10 mouse cellular contexts compared by ENCODE assay signal in genomic region chr6:42247173-42247572, GRCm38 (mm10). TPM values are rescaled to one million over a fixed set of nuclear protein-coding genes. Genes with fewer than 3 reads are reported as not detected.
DNase-seq lines count a peak whose midpoint lies in the region; ATAC-seq and TF ChIP-seq lines count a peak whose summit lies in the region.
"Had no signal": no experiment of that assay in that cellular context is flagged by ENCODE, and none has a peak within 500 bp of the region (broad histone marks: within the 10 kb centered on the region; RNA-seq: fewer than 3 reads in every experiment).

No protein-coding gene starts in this region.

- H3K4me2 ChIP-seq in forebrain, postnatal 0 days (ENCODE audit: low read depth), result peak overlapping the region; percentile 16
- peak overlapping the region; percentile 33 for H3K4me2 ChIP-seq in neural tube, embryonic 13.5 days

- H3K4me3 ChIP-seq in forebrain, postnatal 0 days (ENCODE audit: low read depth, low read length), result 0 out of 2 replicates have a peak overlapping the region, but pooled peaks have one; percentile 11
- H3K4me3 ChIP-seq in neural tube, embryonic 13.5 days, result peak overlapping the region; percentile 19
- H3K4me3 ChIP-seq: myocyte had no signal

- peak; percentile 12 to 21 for DNase-seq in heart, adult 18-20 months
- no peak for DNase-seq in heart, adult 9 months (ENCODE audit: low spot score in 2 of 2)
- no peak for DNase-seq in forebrain, postnatal 0 days
- peak; percentile 65 to 75 for DNase-seq in kidney, postnatal 25 days
- DNase-seq in layer of hippocampus, adult 18-20 months (ENCODE audit: low spot score in 2 of 2), result no peak
- DNase-seq in cerebellum, postnatal 25 days, result no peak
- DNase-seq in ovary, postnatal 36 days (ENCODE audit: low spot score), result no peak

- no peaks in the 10 kb centered on the region for H3K4me1 ChIP-seq in forebrain, postnatal 0 days (ENCODE audit: insufficient read depth)
- peaks cover 8% of the 10 kb centered on the region for H3K4me1 ChIP-seq in neural tube, embryonic 13.5 days (replicated peaks)

- H3K27ac ChIP-seq in forebrain, postnatal 0 days (ENCODE audit: low read depth, low read length), result no peak overlapping the region
- no peak overlapping the region for H3K27ac ChIP-seq in neural tube, embryonic 13.5 days (replicated peaks)

- ATAC-seq in forebrain, postnatal 0 days, result no peak; the same call in 1 of the 2 replicates
- peak; percentile 32; the same call in 1 of the 2 replicates for ATAC-seq in neural tube, embryonic 13.5 days (ENCODE audit: low read depth)
- ATAC-seq: Patski had no signal

- H3K9me3 ChIP-seq in forebrain, postnatal 0 days (ENCODE audit: low read length), result no peaks in the 10 kb centered on the region
- no peaks in the 10 kb centered on the region for H3K9me3 ChIP-seq in neural tube, embryonic 13.5 days

- H3K36me3 ChIP-seq in forebrain, postnatal 0 days (ENCODE audit: insufficient read depth), result no peaks in the 10 kb centered on the region
- H3K36me3 ChIP-seq in neural tube, embryonic 13.5 days, result no peaks in the 10 kb centered on the region

- no peak for TF ChIP-seq CTCF in forebrain, postnatal 0 days (IDR thresholded peaks at IDR 0.05; ENCODE audit: low read depth)

- WGBS in forebrain, postnatal 0 days, result 15% methylated on average over 8 of the region's 8 CpGs
- 8% methylated on average over 8 of the region's 8 CpGs for WGBS in neural tube, embryonic 13.5 days

- no peaks in the 10 kb centered on the region for H3K27me3 ChIP-seq in forebrain, postnatal 0 days (ENCODE audit: insufficient read depth, low read length)
- peaks cover 13% of the 10 kb centered on the region; the same call in 1 of the 2 replicates for H3K27me3 ChIP-seq in neural tube, embryonic 13.5 days

- no peak overlapping the region for H3K9ac ChIP-seq in forebrain, postnatal 0 days
- peak overlapping the region; percentile 18; the same call in 1 of the 2 replicates for H3K9ac ChIP-seq in neural tube, embryonic 13.5 days

RNA-seq across cellular contexts. Expression of gene Gstk1, which starts 1.4 kb away (rescaled TPM):
- 100 to 1,000 TPM; 151 to 158 TPM for total RNA-seq in heart, adult 18-20 months (2021)
- 6.8 and 7.3 TPM in 2 replicates for total RNA-seq in forebrain, postnatal 0 days (2014; rRNA removed)
- polyA plus RNA-seq in forebrain, postnatal 0 days (2015; fragmentation: Nextera tagmentation; extraction: Ambion mirVana), result 9.4 and 9.8 TPM in 2 replicates
- 17.7 and 17.8 TPM in 2 replicates for polyA plus RNA-seq in neural tube, embryonic 13.5 days (2015; fragmentation: Nextera tagmentation; extraction: Ambion mirVana)
- total RNA-seq in layer of hippocampus, adult 18-20 months (2021), result 10 to 100 TPM; 10.3 to 13.3 TPM

RNA-seq across cellular contexts. Expression of gene Tmem139, which starts 14.6 kb away (rescaled TPM):
- under 1 TPM in 1 of 2 experiments, not detected in 1; 0.33 TPM for total RNA-seq in heart, adult 18-20 months (2021)
- total RNA-seq in forebrain, postnatal 0 days (2014; rRNA removed), result not detected in 2 replicates
- 0.24 TPM in 1 of 2 replicates, not detected in the other for polyA plus RNA-seq in forebrain, postnatal 0 days (2015; fragmentation: Nextera tagmentation; extraction: Ambion mirVana)
- polyA plus RNA-seq in neural tube, embryonic 13.5 days (2015; fragmentation: Nextera tagmentation; extraction: Ambion mirVana), result 0.26 and 0.28 TPM in 2 replicates
- not detected for total RNA-seq in layer of hippocampus, adult 18-20 months (2021)
- polyA plus RNA-seq: myocyte had no signal

RNA-seq across cellular contexts. Expression of gene Casp2, which starts 17.6 kb away (rescaled TPM):
- 10 to 100 TPM; 11.0 to 13.7 TPM for total RNA-seq in heart, adult 18-20 months (2021)
- total RNA-seq in forebrain, postnatal 0 days (2014; rRNA removed), result 35.0 and 54.0 TPM in 2 replicates
- polyA plus RNA-seq in forebrain, postnatal 0 days (2015; fragmentation: Nextera tagmentation; extraction: Ambion mirVana), result 21.3 and 24.7 TPM in 2 replicates
- polyA plus RNA-seq in neural tube, embryonic 13.5 days (2015; fragmentation: Nextera tagmentation; extraction: Ambion mirVana), result 39.1 and 45.5 TPM in 2 replicates
- 10 to 100 TPM; 17.4 to 24.0 TPM for total RNA-seq in layer of hippocampus, adult 18-20 months (2021)

RNA-seq across cellular contexts. Expression of gene Tas2r144, which starts 32.0 kb away (rescaled TPM):
- total RNA-seq in heart, adult 18-20 months (2021), result not detected
- total RNA-seq in forebrain, postnatal 0 days (2014; rRNA removed), result not detected in 2 replicates
- not detected in 2 replicates for polyA plus RNA-seq in forebrain, postnatal 0 days (2015; fragmentation: Nextera tagmentation; extraction: Ambion mirVana)
- polyA plus RNA-seq in neural tube, embryonic 13.5 days (2015; fragmentation: Nextera tagmentation; extraction: Ambion mirVana), result not detected in 2 replicates
- total RNA-seq in layer of hippocampus, adult 18-20 months (2021), result not detected
- polyA plus RNA-seq: myocyte, Patski had no signal

RNA-seq across cellular contexts. Expression of gene Clcn1, which starts 39.3 kb away (rescaled TPM):
- total RNA-seq in heart, adult 18-20 months (2021), result 1 to 10 TPM; 3.7 to 4.7 TPM
- total RNA-seq in forebrain, postnatal 0 days (2014; rRNA removed), result 1.8 and 3.3 TPM in 2 replicates
- polyA plus RNA-seq in forebrain, postnatal 0 days (2015; fragmentation: Nextera tagmentation; extraction: Ambion mirVana), result 0.55 and 0.74 TPM in 2 replicates
- polyA plus RNA-seq in neural tube, embryonic 13.5 days (2015; fragmentation: Nextera tagmentation; extraction: Ambion mirVana), result 1.7 and 2.0 TPM in 2 replicates
- 1 to 10 TPM; 2.8 to 3.6 TPM for total RNA-seq in layer of hippocampus, adult 18-20 months (2021)

Comparison
In these comparisons a context has a peak if more than half of its experiments do, and no peak if none do; other contexts are left out.
1. DNase-seq: peak in heart, adult 18-20 months (2 of 2) and kidney, postnatal 25 days (2 of 2); none in heart, adult 9 months (0 of 2), forebrain, postnatal 0 days (single experiment), layer of hippocampus, adult 18-20 months (0 of 2), cerebellum, postnatal 25 days (0 of 2) and ovary, postnatal 36 days (single experiment).
2. RNA of gene Gstk1, which starts 1.4 kb away (total RNA-seq): 151 to 158 TPM in heart, adult 18-20 months; 10.3 to 13.3 TPM in layer of hippocampus, adult 18-20 months and 6.8 to 7.3 TPM in forebrain, postnatal 0 days; every median in the first group is over 10 times any median in the second.